Mouse (Mus musculus): ENCODE measurements around the gene Ppp1r13b.

Ppp1r13b gene

GRCm38 (mm10) chr12:111875499-111875898 lies 32.4 kb downstream of the Ppp1r13b start:
- DNase-seq: no peak

DNA sequence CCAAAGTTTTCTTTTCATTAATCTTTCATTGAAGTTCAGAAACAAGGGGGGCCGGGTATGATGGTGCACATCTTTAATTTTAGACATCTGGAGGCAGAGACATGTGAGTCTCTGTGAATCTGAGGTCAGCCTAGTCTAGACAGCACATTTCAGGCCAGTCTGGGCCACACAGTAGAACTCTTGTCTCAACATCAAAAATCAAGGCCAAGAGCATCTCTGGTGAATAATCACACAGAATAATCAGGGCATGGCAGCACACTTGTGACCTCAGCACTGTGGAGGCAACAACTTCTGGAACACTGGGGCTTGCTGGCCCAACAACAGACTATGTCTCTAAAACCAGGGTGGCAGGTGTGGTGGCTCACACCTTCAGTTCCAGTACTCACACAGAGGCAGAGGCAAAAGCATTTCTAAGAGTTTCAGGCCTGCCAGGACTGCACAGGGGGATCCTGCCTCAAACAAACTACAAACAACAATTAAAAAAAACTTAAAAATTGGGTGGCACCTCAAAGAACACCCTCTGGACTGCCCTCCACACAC lies 33.2 kb downstream of the Ppp1r13b start:
- DNase-seq: no peak

DNA sequence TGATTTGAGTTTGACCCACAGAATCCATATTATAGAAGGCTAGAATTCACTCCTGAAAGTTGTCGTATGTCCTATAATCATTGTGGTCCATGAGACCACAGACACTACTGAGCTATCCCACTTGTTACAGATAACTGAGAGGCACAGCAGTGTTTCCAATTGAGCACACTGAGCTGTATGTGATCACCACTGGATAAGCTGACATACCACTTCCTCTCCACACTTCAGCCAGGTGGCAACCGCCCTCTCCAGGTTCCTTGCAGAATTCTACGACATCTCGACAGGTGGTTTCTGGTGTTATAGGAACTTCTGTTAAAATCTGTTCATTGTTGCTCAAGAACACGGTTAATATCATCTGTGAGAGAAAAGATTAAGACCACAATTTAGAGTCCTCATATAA lies 35.8 kb downstream of the Ppp1r13b start:
- DNase-seq: no peak

DNA sequence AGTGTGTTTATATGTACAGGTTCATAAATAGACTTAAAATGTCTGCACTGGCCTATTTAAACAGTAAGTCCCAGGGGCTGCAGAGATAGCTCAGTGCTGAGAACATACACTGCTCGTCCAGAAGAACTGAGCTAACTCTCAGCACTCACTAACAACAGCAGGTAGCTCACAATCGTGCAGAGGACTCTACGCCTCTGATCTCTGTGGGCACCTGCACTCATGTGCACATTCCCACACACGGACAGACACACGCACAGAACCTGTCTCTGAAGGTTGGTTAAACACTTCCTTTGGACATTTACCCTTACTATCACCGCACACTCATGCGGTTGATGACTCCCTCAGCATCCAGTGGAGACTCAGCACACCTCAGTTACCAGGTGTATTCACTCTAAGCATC lies 37.1 kb downstream of the Ppp1r13b start:
- DNase-seq: no peak

- no peak for DNase-seq
These were observed 38.1 kb downstream of the Ppp1r13b start for GRCm38 (mm10) chr12:111869806-111870205.

DNA sequence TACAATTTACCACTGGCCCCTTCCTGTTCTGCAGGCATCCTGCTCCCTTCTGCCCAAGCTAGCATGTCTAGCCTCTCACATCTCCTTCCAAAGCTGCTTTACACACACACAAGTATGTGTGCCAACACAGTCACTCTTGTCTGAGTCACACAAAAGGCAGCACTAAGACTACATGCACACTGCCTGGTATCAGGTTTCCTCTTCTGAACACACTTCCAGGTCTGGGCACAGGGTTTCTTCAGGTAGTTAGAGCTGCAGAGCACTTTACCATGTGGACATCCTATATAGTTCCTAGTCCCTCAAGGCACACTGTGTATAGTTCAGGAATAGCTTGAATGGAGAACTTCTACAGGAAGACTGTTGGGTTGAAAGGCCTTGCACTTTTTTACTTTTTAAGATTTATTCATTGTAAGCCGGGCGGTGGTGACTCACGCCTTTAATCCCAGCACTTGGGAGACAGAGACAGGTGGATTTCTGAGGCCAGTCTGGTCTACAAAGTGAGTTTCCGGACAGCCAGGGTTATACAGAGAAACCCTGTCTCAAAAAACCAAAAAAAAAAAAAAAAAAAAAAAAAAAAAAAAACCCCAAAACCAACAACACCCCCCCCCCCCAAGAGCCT lies 43.6 kb downstream of the Ppp1r13b start:
- DNase-seq: no peak

GRCm38 (mm10) chr12:111855448-111855847 lies 52.5 kb downstream of the Ppp1r13b start:
- no peak for DNase-seq

- DNase-seq: no peak
These were observed 54.4 kb downstream of the Ppp1r13b start for GRCm38 (mm10) chr12:111853546-111853945.

DNA sequence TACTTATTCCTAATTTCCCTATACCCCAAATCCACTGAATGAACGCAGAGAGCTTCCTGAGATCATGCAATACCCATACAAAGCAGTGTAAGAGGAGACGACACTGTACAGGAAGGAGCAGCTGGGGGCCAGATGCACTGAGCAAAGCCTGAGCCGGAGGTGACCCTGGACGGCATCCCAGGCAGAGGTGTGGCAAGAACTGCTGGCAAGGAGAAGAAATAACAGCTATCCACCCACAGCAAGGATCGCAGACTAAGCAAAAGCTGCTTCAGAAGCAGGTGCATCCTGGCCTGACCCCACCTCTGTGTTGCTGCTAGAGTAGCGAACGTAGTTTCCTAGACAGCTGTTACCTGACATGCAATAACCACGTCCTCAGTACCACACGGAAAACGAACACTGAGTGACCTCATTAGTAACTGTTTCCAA lies 54.9 kb downstream of the Ppp1r13b start:
- no peak for DNase-seq

- no peak for DNase-seq
These were observed 56.2 kb downstream of the Ppp1r13b start for GRCm38 (mm10) chr12:111851745-111852144.

DNA sequence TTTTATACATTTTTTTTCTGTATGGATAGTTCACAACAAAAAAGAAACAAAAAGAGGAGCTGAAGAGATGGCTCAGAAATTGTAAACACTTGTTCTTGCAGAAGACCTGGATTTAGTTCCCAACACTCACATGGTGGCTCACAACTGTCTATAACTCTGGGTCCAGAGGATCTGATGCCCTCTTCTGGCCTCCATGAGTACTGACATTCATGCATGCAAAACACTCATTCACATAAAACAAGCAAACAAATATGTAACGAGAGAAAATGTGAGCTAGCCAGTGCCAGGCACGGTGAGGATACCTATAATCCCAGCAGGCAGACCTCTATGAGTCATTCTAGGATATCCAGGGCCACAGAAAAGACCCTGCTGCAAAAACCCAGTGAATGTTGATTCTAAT lies 56.7 kb downstream of the Ppp1r13b start:
- no peak for DNase-seq

- peak; percentile 28 for DNase-seq
These were observed 59.6 kb downstream of the Ppp1r13b start for GRCm38 (mm10) chr12:111848300-111848798.

GRCm38 (mm10) chr12:111846815-111847214 lies 61.1 kb downstream of the Ppp1r13b start:
- no peak for DNase-seq

GRCm38 (mm10) chr12:111845953-111846352 lies 62.0 kb downstream of the Ppp1r13b start:
- no peak for DNase-seq

DNA sequence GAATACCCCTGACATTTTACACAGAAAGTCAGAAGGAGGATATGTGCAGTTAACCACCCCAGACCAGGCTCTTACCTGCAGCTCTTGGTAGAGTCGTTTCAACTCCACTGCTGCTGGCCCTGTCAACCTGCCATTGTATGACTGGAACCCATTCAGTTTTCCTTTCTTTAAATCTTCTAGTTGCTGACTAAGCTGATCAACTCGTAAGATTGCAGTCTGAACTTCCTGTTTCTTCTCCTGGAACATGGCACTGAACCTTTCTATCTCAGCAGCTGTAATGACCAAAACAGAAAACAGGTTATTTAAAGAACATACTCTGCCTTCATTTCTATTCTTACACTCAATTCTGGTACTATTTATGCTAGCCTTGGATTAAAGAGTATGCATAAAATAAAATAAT lies 64.4 kb downstream of the Ppp1r13b start:
- DNase-seq: no peak

GRCm38 (mm10) chr12:111842565-111843433 lies 65.1 kb downstream of the Ppp1r13b start:
- no peak for DNase-seq

- no peak for DNase-seq
These were observed 74.5 kb downstream of the Ppp1r13b start for GRCm38 (mm10) chr12:111833457-111833856.

- no peak for DNase-seq
These were observed 75.3 kb downstream of the Ppp1r13b start for GRCm38 (mm10) chr12:111832643-111833042.

GRCm38 (mm10) chr12:111830375-111830774 lies 77.5 kb downstream of the Ppp1r13b start:
- no peak for DNase-seq

- no peak for DNase-seq
These were observed 78.0 kb downstream of the Ppp1r13b start for GRCm38 (mm10) chr12:111829954-111830353.

GRCm38 (mm10) chr12:111829447-111829846 lies 78.5 kb downstream of the Ppp1r13b start:
- no peak for DNase-seq

DNA sequence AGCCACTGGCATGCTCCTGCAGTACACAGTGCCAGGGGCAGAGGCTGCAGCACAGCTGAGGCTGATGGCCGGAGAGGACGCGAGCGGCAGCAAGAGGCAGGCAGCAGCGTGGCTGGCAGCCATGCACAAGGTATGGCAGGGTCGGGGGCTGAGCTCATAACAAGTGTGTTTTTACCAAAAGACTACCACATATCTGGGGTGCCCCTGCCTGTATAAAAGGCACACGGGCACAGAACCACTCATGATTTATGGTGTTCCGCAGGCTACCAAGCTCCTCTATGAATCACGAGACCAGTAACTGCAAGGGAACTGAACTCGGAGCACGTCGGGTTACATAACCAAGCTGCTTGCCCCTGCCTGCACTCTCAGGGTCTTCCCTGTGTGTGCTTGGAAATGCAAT lies 80.4 kb downstream of the Ppp1r13b start:
- no peak for DNase-seq

- no peak for DNase-seq
These were observed 86.0 kb downstream of the Ppp1r13b start for GRCm38 (mm10) chr12:111821931-111822330.

- DNase-seq: no peak
These were observed 87.2 kb downstream of the Ppp1r13b start for GRCm38 (mm10) chr12:111820708-111821107.

Data from cerebellum, adult 8-10 months (tissue).